Mouse (Mus musculus): ENCODE measurements at regions not wholly inside any gene's neighbourhood (a gene's known extent, or its start where the extent isn't known, plus 50 kb on each side); places are given as distances from the start of the nearest gene placed in this dataset.

DNA sequence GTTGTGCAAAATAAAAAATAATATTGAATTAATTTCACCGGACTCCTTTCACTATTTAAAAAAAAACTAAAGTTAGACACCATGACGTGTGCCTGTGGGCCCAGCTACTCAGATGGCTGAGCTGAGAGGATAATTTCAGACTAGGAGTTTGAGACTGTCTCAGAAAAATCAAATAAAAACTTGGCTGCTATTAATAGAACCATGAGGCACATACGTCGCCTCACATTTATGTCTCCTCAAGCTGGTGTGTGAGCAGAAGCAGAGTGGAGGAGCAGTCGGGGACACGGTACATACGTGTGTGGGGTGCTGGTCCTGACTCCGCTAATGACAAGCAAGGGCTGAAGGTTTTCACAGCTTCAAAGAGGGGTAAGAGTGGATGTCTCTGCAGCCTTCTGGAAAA lies 52.8 kb upstream of the Dmrtb1 start:
- no peak for DNase-seq

- peak; percentile 79 to 89 for DNase-seq
Measured at GRCm38 (mm10) chr4:107737907-107738306, 53.9 kb upstream of the Dmrtb1 start.

DNA sequence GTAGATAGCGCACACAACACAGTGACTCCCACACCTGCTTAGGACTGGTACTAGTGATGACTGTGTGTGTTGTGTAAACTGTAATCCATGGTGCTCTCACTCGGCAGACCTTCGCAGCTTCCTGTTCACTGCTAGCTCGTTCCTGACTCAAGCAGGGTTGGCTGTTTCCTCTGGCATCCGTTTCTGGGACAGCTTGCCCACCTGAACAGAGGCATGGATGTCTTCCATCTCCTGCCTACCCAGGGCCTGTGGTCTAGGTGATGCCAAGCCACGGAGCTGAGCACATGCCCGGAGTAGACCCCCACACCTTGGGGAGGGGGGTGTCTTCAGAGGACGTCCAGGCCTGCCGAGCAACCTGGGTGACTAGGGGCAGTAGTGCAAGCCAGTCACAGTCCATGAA lies 54.7 kb upstream of the Dmrtb1 start:
- no peak for DNase-seq

DNA sequence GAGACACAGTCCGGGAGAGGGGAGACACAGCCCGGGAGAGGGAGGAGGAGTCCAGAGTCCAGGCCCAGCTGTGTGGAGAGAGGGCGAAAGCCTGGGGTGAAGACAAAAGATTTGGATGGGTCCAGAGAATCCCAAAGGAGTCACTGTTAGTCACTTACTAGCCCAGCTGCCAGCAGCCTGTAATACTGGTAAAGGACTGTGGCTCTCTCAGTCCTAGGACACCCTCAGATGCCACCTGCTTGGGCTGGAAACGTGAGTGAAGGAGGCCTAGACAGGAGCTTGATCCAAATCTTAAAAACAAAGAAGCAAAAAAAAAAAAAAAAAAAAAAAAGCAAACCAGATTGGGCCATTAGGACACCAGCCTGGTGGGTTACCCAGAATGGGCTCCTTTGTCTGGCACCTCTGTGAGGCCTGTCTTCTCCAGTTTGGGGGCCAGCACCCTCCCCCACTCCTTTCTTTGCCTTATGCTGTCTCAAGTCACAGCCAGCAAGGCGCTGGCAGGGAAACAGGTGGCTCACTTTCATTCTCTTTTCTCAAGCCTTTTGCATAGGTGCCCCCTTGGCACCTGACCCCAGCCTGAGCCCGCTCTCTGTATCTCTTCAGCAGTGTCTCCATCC lies 55.9 kb upstream of the Dmrtb1 start:
- no peak for DNase-seq

DNA sequence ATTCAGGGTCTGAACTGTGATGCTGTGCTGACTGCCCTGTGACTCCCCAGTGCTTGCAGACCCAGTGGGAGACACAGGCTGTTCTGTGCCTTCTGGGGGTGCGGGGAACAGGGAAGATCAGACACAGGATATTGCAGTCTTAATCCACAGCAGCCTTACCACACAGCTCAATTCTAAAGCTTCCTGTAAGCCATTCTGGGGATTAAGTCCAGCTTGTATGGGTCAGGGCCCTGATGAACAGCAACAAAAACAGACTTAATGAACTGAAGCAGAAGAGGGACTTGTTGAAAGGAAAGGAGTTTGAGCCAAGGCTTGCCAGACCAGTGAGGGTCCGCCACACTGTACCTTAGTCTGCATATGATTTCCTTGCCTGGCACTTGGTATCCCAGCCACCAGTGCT lies 58.4 kb upstream of the Lrp8 start:
- DNase-seq: no peak

DNA sequence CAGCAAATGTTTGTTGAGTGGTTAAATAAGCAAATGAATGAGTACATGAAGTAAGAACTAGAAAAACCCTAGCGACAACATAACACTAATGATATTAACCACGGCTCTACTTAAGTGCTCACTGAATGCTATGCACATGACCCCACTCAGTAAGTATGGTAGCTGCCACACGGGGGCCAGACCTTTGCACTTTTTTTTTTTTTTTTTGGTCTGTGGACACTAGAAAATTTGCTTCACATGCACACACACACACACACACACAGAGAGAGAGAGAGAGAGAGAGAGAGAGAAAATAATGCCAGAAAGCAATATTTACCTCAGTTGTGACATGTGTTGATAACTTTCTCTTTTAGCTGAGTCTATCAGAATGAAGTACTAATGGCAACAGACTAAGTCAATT lies 55.7 kb upstream of the Lrp8 start:
- no peak for DNase-seq

DNA sequence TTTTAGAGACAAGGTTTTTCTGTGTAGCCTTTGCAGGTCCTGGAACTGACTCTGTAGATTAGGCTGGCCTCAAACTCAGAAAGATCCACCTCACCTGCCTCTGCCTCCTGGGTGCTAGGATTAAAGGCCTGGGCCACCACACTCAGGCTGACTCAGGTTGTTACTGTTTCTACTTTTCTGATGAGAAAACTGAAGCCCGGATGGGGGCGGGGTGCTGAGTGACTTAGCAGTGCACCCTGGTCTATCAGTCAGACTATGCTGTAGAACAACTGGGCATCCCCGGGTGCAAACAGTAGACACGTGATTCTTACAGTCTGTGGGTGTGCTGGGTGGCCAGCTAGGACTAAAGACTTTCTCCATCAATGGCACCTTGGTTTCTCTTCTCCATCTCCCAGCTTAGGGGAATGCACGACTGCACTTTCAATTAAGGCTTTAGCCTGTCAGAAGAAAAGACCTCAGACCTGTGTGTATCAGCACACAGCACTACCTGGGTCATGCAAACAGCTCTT lies 55.1 kb upstream of the Lrp8 start:
- DNase-seq: no peak

DNA sequence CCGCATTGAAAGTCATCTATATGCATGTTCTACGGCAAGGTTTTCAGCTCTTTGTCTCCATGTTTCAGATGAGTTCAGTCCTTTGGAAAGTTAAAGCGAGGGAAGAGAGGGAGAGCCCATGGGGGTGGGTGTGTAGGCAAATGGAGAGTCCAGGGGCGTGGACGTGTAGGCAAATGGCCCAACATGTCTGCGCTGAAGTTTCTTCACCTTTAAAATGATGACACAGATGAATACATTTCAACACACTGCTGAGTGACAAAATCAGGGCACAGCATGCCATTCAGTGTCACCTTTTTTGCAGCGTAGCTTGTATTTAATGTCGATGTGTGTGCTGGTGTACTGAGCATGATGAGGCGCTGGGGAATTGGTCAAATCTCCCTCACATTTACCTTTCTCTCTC lies 54.6 kb upstream of the Lrp8 start:
- no peak for DNase-seq

GRCm38 (mm10) chr4:107747907-107748628 lies 54.0 kb upstream of the Lrp8 start:
- DNase-seq: no peak

DNA sequence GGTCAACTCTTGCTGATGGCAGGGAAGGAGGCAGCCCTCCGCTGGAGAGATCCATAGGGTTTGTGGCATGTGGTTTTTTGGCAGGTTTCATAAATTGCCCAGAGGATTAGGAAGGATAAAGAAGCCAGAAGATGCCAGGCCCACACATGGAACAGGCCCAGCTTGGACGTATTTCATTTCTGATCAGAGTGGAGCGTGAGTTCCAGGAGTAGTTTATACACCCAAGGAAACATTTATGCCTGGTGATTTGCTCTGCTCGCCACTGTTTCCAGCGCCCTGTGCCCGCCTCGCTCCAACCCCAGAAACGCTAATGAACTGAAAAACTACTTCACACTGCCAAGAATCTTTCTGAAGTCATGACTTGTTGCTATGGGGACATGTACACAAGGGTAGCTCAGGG lies 53.0 kb upstream of the Lrp8 start:
- peak in 1 of 2 experiments; percentile 36 for DNase-seq

DNA sequence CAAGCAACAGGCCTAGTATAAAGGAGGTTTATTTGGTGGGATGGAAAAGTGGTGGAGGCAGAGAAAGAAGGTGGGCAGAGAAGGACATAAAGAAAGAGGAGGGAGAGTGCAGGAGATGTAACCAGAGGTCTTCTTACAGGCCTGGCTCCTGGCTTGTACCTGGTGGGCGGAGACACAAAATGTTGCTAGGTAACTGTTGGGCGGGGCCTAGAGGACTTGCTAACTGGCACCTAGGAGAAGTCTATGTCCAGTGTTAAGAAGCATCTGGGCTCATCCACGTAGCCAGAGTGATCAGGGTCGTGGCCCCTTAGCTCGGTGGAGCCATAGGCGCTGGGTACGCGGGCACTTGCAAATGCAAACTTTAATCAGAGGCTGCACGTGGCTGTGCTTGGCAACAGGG lies 52.0 kb upstream of the Lrp8 start:
- no peak for DNase-seq

Measured in lung, postnatal 4 days (tissue).